Mouse (Mus musculus): Measurements from ENCODE around the gene Olfr1484.
"Not testable (repeated sequence)": the region's sequence is repeated elsewhere in the genome, so short reads cannot be mapped to it uniquely, and the experiment has no call there.

Gene Olfr1484

GRCm38 (mm10) chr19:13583211-13583610, at the start of gene Olfr1484:
Olfr1484 (plus strand) TSS chr19:13583511.
- DNase-seq (ENCODE audit: low read depth, low spot score) = no peak

- DNase-seq (ENCODE audit: low read depth, low spot score) = not testable (repeated sequence)
These were observed 33.8 kb downstream of the Olfr1484 start, which contains the start of gene Olfr1487 for GRCm38 (mm10) chr19:13617075-13617474. Olfr1487 (plus strand) TSS chr19:13617375.

DNA sequence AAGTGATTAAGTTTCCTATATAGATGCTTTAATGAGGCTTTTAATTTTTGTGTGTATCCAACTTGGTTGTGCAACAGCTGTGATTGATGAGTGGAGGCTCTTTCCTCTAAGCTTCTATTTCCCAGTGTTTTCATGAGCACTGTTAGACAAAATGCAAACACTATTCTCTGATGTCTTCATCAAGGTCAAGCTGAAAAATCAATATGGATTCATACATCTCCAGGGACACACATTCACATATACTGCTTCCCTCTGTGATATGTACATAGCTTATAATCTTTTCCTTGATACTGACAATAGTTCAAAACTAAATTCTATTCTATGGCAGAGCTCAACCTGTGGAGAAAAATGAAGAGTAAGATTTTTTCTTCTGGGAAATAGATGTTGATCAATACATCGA, 48.0 kb downstream of the Olfr1484 start, which contains the start of gene Olfr1489:
TSS of gene Olfr1489 (plus strand) at position 301 of the 400 bp plus-strand sequence.
- DNase-seq (ENCODE audit: low read depth, low spot score) = no peak

All from brain, adult 2 months (tissue).